Mouse (Mus musculus): Measurements from ENCODE around the gene Zfp609. TPM values are rescaled to one million over a fixed set of nuclear protein-coding genes. Genes with fewer than 3 reads are reported as not detected.

Zfp609 gene
- polyA plus RNA-seq, 1 experiment: 47.0 TPM

DNA sequence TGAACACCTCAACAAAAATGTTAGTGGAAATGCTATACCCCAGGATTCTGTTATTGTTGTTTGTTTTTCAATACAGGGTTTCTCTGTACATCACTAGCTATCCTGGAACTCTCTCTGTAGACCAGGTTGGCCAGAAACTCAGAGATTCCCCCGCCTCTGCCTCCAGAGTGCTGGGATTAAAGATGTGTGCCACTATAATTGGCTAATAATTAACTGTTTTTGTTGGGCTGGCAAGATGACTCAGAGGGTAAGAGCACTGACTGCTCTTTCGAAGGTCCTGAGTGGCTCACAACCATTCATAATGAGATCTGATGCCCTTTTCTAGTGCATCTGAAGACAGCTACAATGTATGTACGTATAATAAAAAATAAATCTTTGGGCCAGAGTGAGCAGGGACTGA is 92.4 kb downstream of the Zfp609 start:
- Histone ChIP-seq H3K9me3 (replicated peaks; ENCODE audit: control insufficient read depth, insufficient read depth, low read length, poor library complexity, severe bottlenecking) (no peaks in the 10 kb centered on the region), H3K27ac (ENCODE audit: insufficient read depth, low read length) (no peak overlapping the region), H3K27me3 (ENCODE audit: control insufficient read depth, insufficient read depth, low read length, poor library complexity, severe bottlenecking) (no peaks in the 10 kb centered on the region), H3K4me3 (ENCODE audit: low read depth, low read length) (no peak overlapping the region), H3K4me1 (ENCODE audit: control insufficient read depth, insufficient read depth, low read length) (no peaks in the 10 kb centered on the region), H3K36me3 (ENCODE audit: control insufficient read depth, insufficient read depth, low read length, poor library complexity, severe bottlenecking) (no peaks in the 10 kb centered on the region; the same call in 1 of the 2 replicates), H3K9ac (ENCODE audit: low read depth, poor library complexity, severe bottlenecking) (no peak overlapping the region)
- TF ChIP-seq CTCF (IDR thresholded peaks at IDR 0.05; ENCODE audit: low read depth, low read length): no peak
- no peak for TF ChIP-seq POLR2A (IDR thresholded peaks at IDR 0.05; ENCODE audit: insufficient read depth, low read length)
- no peak for TF ChIP-seq EP300 (IDR thresholded peaks at IDR 0.05; ENCODE audit: insufficient read depth, low read depth, low read length)

GRCm38 (mm10) chr9:65728588-65728987 is 98.8 kb downstream of the Zfp609 start:
- Histone ChIP-seq H3K9ac (ENCODE audit: low read depth, poor library complexity, severe bottlenecking) (no peak overlapping the region), H3K36me3 (ENCODE audit: control insufficient read depth, insufficient read depth, low read length, poor library complexity, severe bottlenecking) (no peaks in the 10 kb centered on the region; the same call in 1 of the 2 replicates), H3K4me1 (ENCODE audit: control insufficient read depth, insufficient read depth, low read length) (no peaks in the 10 kb centered on the region), H3K27me3 (ENCODE audit: control insufficient read depth, insufficient read depth, low read length, poor library complexity, severe bottlenecking) (no peaks in the 10 kb centered on the region), H3K27ac (ENCODE audit: insufficient read depth, low read length) (no peak overlapping the region), H3K4me3 (ENCODE audit: low read depth, low read length) (no peak overlapping the region), H3K9me3 (replicated peaks; ENCODE audit: control insufficient read depth, insufficient read depth, low read length, poor library complexity, severe bottlenecking) (no peaks in the 10 kb centered on the region)
- no peak for TF ChIP-seq CTCF (IDR thresholded peaks at IDR 0.05; ENCODE audit: low read depth, low read length)
- no peak for TF ChIP-seq EP300 (IDR thresholded peaks at IDR 0.05; ENCODE audit: insufficient read depth, low read depth, low read length)
- TF ChIP-seq POLR2A (IDR thresholded peaks at IDR 0.05; ENCODE audit: insufficient read depth, low read length): no peak

DNA sequence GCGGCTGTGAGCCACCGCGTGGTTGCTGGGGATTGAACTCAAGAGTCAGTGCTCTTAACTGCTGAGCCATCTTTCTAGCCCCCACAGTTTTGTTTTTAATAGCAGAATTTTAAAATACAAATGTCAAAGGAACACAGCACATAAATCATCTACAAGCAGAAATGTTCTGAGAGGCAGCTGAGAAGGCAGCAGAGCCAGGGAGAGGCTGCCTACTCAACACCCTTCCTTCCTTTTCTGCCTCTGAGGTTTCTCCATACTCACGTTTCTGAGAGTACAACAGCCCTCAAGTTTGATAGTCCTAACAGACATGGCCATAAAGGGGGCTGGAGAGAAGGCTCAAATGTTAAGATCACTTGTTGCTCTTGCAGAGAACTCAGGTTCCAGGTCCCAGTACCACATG is 99.9 kb downstream of the Zfp609 start:
- Histone ChIP-seq H3K9ac (ENCODE audit: low read depth, poor library complexity, severe bottlenecking) (no peak overlapping the region), H3K9me3 (replicated peaks; ENCODE audit: control insufficient read depth, insufficient read depth, low read length, poor library complexity, severe bottlenecking) (no peaks in the 10 kb centered on the region), H3K4me3 (ENCODE audit: low read depth, low read length) (no peak overlapping the region), H3K4me1 (ENCODE audit: control insufficient read depth, insufficient read depth, low read length) (no peaks in the 10 kb centered on the region), H3K36me3 (ENCODE audit: control insufficient read depth, insufficient read depth, low read length, poor library complexity, severe bottlenecking) (no peaks in the 10 kb centered on the region), H3K27me3 (ENCODE audit: control insufficient read depth, insufficient read depth, low read length, poor library complexity, severe bottlenecking) (no peaks in the 10 kb centered on the region), H3K27ac (ENCODE audit: insufficient read depth, low read length) (no peak overlapping the region)
- TF ChIP-seq EP300 (IDR thresholded peaks at IDR 0.05; ENCODE audit: insufficient read depth, low read depth, low read length): no peak
- no peak for TF ChIP-seq CTCF (IDR thresholded peaks at IDR 0.05; ENCODE audit: low read depth, low read length)
- no peak for TF ChIP-seq POLR2A (IDR thresholded peaks at IDR 0.05; ENCODE audit: insufficient read depth, low read length)

DNA sequence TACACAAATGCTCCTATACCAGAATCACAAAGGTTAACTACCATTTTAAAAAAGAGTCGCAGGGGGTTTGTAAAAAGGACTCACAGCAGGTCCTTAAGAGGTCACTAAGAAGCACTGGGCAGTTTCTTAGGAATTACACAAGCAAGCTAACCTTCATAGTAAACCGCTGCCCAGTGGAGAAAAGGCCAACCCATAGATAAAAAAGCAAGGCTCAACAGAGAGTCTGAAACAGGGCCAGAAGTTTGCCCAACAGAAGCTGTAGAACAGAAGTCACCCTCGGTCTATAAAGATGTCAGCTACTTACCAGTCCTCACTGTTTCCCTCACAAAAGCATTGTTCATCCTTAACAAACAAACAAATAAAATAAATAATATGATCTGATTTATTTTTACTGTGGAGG is 100.9 kb downstream of the Zfp609 start:
- Histone ChIP-seq H3K9ac (ENCODE audit: low read depth, poor library complexity, severe bottlenecking) (no peak overlapping the region), H3K36me3 (ENCODE audit: control insufficient read depth, insufficient read depth, low read length, poor library complexity, severe bottlenecking) (no peaks in the 10 kb centered on the region), H3K27me3 (ENCODE audit: control insufficient read depth, insufficient read depth, low read length, poor library complexity, severe bottlenecking) (no peaks in the 10 kb centered on the region), H3K27ac (ENCODE audit: insufficient read depth, low read length) (no peak overlapping the region), H3K9me3 (replicated peaks; ENCODE audit: control insufficient read depth, insufficient read depth, low read length, poor library complexity, severe bottlenecking) (no peaks in the 10 kb centered on the region), H3K4me3 (ENCODE audit: low read depth, low read length) (no peak overlapping the region), H3K4me1 (ENCODE audit: control insufficient read depth, insufficient read depth, low read length) (no peaks in the 10 kb centered on the region)
- TF ChIP-seq POLR2A (IDR thresholded peaks at IDR 0.05; ENCODE audit: insufficient read depth, low read length): no peak
- TF ChIP-seq EP300 (IDR thresholded peaks at IDR 0.05; ENCODE audit: insufficient read depth, low read depth, low read length): no peak
- TF ChIP-seq CTCF (IDR thresholded peaks at IDR 0.05; ENCODE audit: low read depth, low read length): no peak

DNA sequence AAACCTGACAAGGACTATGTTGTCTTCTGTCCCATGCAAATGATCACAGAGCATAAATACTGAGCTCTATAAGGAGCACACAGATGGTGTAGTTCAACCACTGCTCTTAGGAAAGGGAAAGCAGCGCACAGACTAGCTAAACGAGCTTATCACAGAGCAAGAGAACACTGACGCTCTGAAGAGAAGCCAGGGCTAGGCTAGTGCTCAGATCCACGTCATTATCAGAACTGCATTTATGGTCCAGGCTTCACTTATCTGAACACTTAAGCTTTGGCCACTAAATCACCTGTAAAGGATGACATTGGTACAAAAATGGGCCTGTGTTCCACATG is 102.1 kb downstream of the Zfp609 start:
- no peak overlapping the region for H3K4me3 ChIP-seq (ENCODE audit: low read depth, low read length)
- H3K36me3 ChIP-seq (ENCODE audit: control insufficient read depth, insufficient read depth, low read length, poor library complexity, severe bottlenecking): no peaks in the 10 kb centered on the region
- H3K27ac ChIP-seq (ENCODE audit: insufficient read depth, low read length): no peak overlapping the region
- no peak overlapping the region for H3K9ac ChIP-seq (ENCODE audit: low read depth, poor library complexity, severe bottlenecking)
- no peaks in the 10 kb centered on the region for H3K27me3 ChIP-seq (ENCODE audit: control insufficient read depth, insufficient read depth, low read length, poor library complexity, severe bottlenecking)
- TF ChIP-seq EP300 (IDR thresholded peaks at IDR 0.05; ENCODE audit: insufficient read depth, low read depth, low read length) (no peak), CTCF (IDR thresholded peaks at IDR 0.05; ENCODE audit: low read depth, low read length) (no peak), POLR2A (IDR thresholded peaks at IDR 0.05; ENCODE audit: insufficient read depth, low read length) (no peak)
- no peaks in the 10 kb centered on the region for H3K9me3 ChIP-seq (replicated peaks; ENCODE audit: control insufficient read depth, insufficient read depth, low read length, poor library complexity, severe bottlenecking)
- H3K4me1 ChIP-seq (ENCODE audit: control insufficient read depth, insufficient read depth, low read length): no peaks in the 10 kb centered on the region

DNA sequence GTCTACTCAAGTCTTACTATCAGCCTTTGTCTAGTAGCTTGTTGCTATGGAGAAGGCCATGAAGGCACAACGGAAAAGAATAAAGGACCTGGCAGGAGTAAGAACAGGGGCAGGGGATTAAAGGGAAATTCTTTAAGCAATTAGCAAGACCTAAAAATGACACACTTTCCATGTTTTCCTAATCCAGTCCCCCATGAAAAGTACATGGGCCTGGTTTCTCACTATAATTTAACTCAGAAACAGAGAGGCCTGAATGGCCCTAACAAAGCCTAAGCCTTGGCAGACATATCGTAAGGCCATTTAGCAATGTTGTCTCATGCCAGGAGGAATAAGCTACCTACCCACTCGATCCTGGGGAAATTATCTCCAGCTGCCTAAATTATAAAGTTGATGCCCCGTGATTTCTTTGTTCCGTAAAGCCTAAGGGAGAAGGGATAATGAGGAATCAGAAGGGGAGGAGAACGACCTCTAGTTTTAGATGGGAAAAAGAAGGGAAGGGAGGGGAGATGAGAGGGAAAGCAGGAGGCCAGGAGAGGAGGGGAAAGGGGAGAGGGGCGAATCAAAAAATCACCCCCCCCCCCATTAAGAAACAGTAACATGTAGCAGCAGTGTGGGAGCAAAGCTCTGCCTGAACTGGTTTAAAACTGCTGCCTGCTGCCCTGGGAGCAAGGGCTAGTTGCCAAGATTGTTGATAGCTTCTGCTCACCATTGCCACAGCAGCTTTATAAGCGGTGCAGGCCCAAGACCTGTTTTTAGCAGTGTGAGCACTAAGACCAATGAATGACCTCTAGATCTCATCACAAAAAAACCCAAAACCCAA is 102.7 kb downstream of the Zfp609 start:
- H3K36me3 ChIP-seq (ENCODE audit: control insufficient read depth, insufficient read depth, low read length, poor library complexity, severe bottlenecking): no peaks in the 10 kb centered on the region
- H3K9me3 ChIP-seq (replicated peaks; ENCODE audit: control insufficient read depth, insufficient read depth, low read length, poor library complexity, severe bottlenecking): no peaks in the 10 kb centered on the region
- H3K9ac ChIP-seq (ENCODE audit: low read depth, poor library complexity, severe bottlenecking): no peak overlapping the region
- H3K4me1 ChIP-seq (ENCODE audit: control insufficient read depth, insufficient read depth, low read length): no peaks in the 10 kb centered on the region
- TF ChIP-seq EP300 (IDR thresholded peaks at IDR 0.05; ENCODE audit: insufficient read depth, low read depth, low read length): no peak
- TF ChIP-seq CTCF (IDR thresholded peaks at IDR 0.05; ENCODE audit: low read depth, low read length): no peak
- no peak for TF ChIP-seq POLR2A (IDR thresholded peaks at IDR 0.05; ENCODE audit: insufficient read depth, low read length)
- no peaks in the 10 kb centered on the region for H3K27me3 ChIP-seq (ENCODE audit: control insufficient read depth, insufficient read depth, low read length, poor library complexity, severe bottlenecking)
- H3K4me3 ChIP-seq (ENCODE audit: low read depth, low read length): no peak overlapping the region
- no peak overlapping the region for H3K27ac ChIP-seq (ENCODE audit: insufficient read depth, low read length)

Measured in ES-Bruce4 (cell line).